Mouse (Mus musculus) kidney, adult 2 months (tissue): Measurements from ENCODE around the gene Kazn. TPM values are rescaled to one million over a fixed set of nuclear protein-coding genes. Genes with fewer than 3 reads are reported as not detected.

ENCODE experiments used
- DNase-seq: peaks from one replicate; pipeline ENCODE4 v3.0.0; 2021
- H3K27ac ChIP-seq: fragments of 200-500 bp; 2 replicates; pipeline ENCODE4 v1.5.1; 2012; ENCODE audit warnings: low read depth, low read length, control low read depth, inconsistent platforms; ENCODE audit not compliant: insufficient read depth
- H3K27me3 ChIP-seq: fragments of 200-500 bp; replicated peaks from 2 replicates; pipeline ENCODE4 v1.6.1; 2012; ENCODE audit warnings: mild to moderate bottlenecking, moderate library complexity, low read length, inconsistent platforms; ENCODE audit not compliant: control insufficient read depth, insufficient read depth
- H3K36me3 ChIP-seq: fragments of 200-500 bp; 2 replicates; pipeline ENCODE4 v1.6.1; 2012; ENCODE audit warnings: mild to moderate bottlenecking, moderate library complexity, low read length, inconsistent platforms; ENCODE audit not compliant: control insufficient read depth, insufficient read depth
- H3K4me1 ChIP-seq: fragments of 200-500 bp; 2 replicates; pipeline ENCODE4 v1.6.1; 2011; ENCODE audit warnings: low read length; ENCODE audit not compliant: control insufficient read depth, insufficient read depth
- H3K4me3 ChIP-seq: fragments of 200-500 bp; 2 replicates; pipeline ENCODE4 v1.5.1; 2011; ENCODE audit warnings: mild to moderate bottlenecking, low read depth, low read length, control low read depth; ENCODE audit not compliant: insufficient read depth
- CTCF ChIP-seq: fragments of 200-500 bp; conservative IDR thresholded peaks from 2 replicates; pipeline ENCODE4 v1.5.1; 2011; ENCODE audit warnings: low read depth, mild to moderate bottlenecking, control low read depth, low read length, moderate library complexity, mixed read lengths; ENCODE audit not compliant: insufficient read depth, insufficient read length
- POLR2A ChIP-seq: fragments of 200-500 bp; IDR thresholded peaks from one replicate; pipeline ENCODE4 v1.6.1; 2011; ENCODE audit warnings: low read depth, low read length, control low read depth
- WGBS: fragments of 180-500 bp; shearing (Covaris S2); methylation state at CpG from one replicate; pipeline ENCODE4 v1.1.7; 2018; 5-methylcytosine and 5-hydroxymethylcytosine counted together
- polyA plus RNA-seq: library from polyadenylated mRNA; depleted of rRNA; stranded (reverse); fragments of >200 nt; gene quantifications from 2 replicates; pipeline ENCODE4 v1.2.3, GENCODE M21; 2012

Gene Kazn
- polyA plus RNA-seq, 1 experiment = 76.1 TPM

DNA sequence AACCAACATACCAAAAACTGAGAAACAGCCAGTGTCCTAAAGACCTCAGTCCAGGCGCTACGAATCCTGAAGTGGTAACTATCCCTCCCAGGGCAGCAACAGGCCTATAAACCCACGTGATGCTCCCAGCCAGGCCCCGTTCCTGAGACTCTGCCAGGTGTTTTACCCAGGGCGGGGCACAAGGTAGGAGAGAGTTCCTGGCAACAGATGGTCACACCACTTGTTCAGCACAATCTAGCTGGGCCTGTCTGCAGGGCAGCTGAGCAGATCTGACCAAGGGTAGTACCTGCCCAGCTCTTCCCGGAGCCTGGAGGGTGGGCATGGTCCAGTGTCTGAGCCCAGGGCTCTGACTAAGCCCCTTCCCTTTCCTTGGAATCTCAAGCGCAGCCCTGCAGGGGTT is 45.4 kb downstream of the Kazn start:
- TF ChIP-seq POLR2A (no peak), CTCF (no peak)
- Histone ChIP-seq H3K27ac (peak overlapping the region; percentile 96), H3K36me3 (no peaks in the 10 kb centered on the region), H3K27me3 (no peaks in the 10 kb centered on the region), H3K4me3 (no peak overlapping the region), H3K4me1 (peaks cover 54% of the 10 kb centered on the region)
- WGBS = 38% methylated on average over 7 of the region's 7 CpGs
- DNase-seq = peak; percentile 95

DNA sequence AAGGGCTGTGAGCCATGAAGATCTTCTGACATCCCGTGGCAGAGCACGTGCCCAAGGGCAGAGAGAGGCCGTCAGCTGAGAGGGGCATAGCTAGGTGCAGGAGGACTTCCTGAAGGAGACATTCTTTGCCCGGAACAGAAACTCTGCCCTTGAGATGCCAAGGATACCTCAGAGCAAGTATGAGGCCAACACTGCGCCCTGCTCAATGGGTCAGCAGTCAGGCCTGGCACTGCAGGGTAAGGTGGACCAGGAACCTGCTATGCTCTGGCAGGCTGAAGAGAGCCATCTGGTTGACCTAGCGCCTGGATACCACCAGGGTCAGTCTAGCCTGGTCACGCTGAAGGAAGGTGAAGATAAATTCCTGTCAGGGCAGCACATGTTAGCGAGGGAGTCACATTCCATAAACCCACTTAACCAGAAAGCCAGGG is 46.0 kb downstream of the Kazn start:
- Histone ChIP-seq H3K27me3 (no peaks in the 10 kb centered on the region), H3K4me1 (peaks cover 54% of the 10 kb centered on the region), H3K4me3 (no peak overlapping the region), H3K36me3 (no peaks in the 10 kb centered on the region), H3K27ac (peak overlapping the region; percentile 96)
- no peak for TF ChIP-seq POLR2A
- no peak; the same call in 1 of the 2 replicates for TF ChIP-seq CTCF
- DNase-seq = peak; percentile 94
- 31% methylated on average over 8 of the region's 8 CpGs for WGBS

DNA sequence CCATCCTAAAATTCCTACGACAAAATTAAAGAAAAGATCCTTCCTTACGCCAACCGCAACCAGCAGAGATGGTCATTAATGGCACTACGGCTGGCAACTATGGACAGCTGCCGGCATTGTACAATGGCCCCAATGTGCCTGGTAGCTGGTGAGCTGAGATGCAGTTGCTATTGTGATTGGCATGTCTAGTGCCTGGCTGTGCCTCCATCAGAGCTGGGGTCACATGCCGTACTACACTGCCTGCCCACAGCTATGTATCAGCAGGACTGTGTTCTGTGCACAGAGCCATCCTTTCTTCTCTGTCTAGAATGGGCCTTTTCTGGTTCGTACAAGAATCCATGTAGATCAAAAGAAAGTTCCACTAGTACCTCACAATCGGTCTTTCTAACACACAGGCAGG is 49.2 kb downstream of the Kazn start:
- Histone ChIP-seq H3K27ac (no peak overlapping the region), H3K36me3 (no peaks in the 10 kb centered on the region), H3K4me3 (no peak overlapping the region), H3K4me1 (peaks cover 43% of the 10 kb centered on the region), H3K27me3 (no peaks in the 10 kb centered on the region)
- DNase-seq = no peak
- WGBS = 92% methylated on average over 8 of the region's 8 CpGs
- TF ChIP-seq CTCF = no peak
- no peak for TF ChIP-seq POLR2A

DNA sequence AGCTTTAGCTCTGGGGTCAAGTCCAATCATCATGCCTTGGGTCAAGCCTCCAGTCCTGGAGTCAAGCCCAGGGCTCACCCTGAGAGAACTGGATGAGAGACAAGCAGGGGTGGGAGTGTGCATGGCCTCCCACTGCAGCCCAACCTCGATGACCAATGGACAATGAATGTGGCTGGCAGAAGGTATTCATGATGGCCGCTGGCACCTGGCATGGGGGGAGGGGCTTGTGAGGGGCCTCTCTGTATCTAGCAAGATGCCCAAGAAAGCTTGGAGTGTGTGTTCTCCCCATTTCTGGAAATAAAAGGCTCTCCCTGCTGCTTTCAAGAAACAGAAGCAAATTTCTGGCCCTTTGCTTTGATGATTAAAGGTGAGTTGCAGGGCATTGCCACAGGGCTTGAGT is 50.7 kb downstream of the Kazn start:
- Histone ChIP-seq H3K36me3 (no peaks in the 10 kb centered on the region), H3K27ac (no peak overlapping the region), H3K4me1 (peaks cover 36% of the 10 kb centered on the region), H3K27me3 (no peaks in the 10 kb centered on the region), H3K4me3 (no peak overlapping the region)
- no peak for DNase-seq
- WGBS = 52% methylated on average over 2 of the region's 2 CpGs
- TF ChIP-seq CTCF (no peak), POLR2A (no peak)

DNA sequence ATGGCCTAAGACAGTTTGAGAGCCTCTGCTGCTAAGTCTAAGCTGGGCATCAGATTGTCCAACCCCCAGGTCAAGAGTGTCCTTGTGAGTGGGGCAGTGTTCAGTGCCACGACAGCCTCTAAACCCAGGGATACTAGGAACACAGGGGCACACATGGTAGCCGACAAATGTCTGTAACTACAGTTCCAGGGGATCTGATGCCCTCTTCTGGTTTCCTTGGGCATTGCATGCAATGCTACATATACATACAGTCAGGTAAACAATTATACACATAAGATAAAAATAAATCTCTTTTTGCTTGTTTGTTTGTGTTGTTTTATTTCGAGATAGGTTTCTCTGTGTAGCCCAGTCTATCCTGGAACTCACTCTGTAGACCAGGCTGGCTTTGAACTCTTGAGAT is 53.0 kb downstream of the Kazn start:
- TF ChIP-seq CTCF (no peak), POLR2A (no peak)
- Histone ChIP-seq H3K4me1 (peaks cover 27% of the 10 kb centered on the region), H3K27ac (peak overlapping the region; percentile 14), H3K4me3 (no peak overlapping the region), H3K36me3 (no peaks in the 10 kb centered on the region), H3K27me3 (no peaks in the 10 kb centered on the region)
- no peak for DNase-seq
- WGBS = 90% methylated on average over 3 of the region's 3 CpGs

DNA sequence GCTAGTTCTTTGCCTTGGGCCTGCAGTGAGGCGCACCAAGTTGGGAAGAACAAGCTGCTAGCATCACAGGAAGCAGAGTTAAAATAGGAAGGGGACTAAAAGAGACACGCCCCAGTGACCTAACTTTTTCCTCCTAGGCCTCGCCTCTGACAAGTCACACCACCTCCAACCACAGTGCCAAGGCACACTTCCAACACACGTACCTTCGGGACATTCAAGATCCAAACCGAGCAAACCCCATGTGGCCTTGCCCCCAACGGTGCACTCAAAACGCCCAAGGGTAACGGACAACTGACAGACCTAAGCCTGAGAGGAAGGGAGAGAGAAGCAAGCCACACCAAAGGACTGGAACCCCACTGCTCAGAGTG is 53.7 kb downstream of the Kazn start:
- Histone ChIP-seq H3K36me3 (no peaks in the 10 kb centered on the region), H3K4me3 (no peak overlapping the region), H3K27ac (peak overlapping the region; percentile 14), H3K4me1 (peaks cover 30% of the 10 kb centered on the region), H3K27me3 (no peaks in the 10 kb centered on the region)
- DNase-seq = peak; percentile 69
- TF ChIP-seq CTCF = no peak
- no peak for TF ChIP-seq POLR2A
- 40% methylated on average over 9 of the region's 9 CpGs for WGBS

DNA sequence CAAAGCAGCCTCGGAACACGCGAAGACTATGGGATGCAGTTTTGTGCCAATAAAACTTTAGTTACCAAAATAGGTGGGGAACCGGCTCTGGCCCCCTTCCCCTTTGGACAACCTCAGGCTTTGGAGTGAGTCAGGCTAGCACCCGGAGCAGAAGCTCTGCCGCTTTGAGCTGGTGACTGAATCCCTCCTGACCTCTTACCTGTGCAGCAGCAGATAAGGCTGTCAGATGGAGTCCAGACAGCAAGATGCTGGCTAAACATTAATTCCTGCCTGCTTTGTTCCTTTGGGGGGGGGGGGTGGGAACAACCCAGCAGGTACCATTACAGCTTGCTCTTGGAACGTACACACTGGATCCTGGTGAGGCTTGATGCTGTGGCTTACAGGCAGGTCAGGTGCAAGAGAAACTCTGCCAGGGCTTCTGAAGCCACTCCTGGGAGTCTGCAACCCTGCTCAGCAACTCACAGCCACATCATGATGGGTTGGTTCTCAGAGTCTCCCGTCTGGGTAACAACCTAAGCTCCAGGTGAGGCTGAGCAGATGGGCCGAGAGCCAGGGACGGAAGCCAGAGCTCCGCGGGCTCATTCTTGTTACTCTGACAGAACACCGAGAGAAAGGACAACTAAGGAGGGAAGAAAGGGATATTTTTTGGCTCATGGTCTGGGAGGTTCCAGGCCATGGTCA is 54.2 kb downstream of the Kazn start:
- DNase-seq = peak; percentile 79
- WGBS = 42% methylated on average over 13 of the region's 13 CpGs
- Histone ChIP-seq H3K4me1 (peaks cover 31% of the 10 kb centered on the region), H3K4me3 (no peak overlapping the region), H3K27ac (peak overlapping the region; percentile 32), H3K27me3 (no peaks in the 10 kb centered on the region), H3K36me3 (no peaks in the 10 kb centered on the region)
- TF ChIP-seq CTCF (no peak), POLR2A (no peak)
